Mouse (Mus musculus) neural tube, embryonic 10.5 days (tissue): Measurements from ENCODE around the gene Pdlim5.

Experiments
- DNase-seq: peaks from one replicate; pipeline ENCODE4 v3.0.0-alpha.2; 2017; ENCODE audit warnings: low spot score; ENCODE audit errors: extremely low spot score

Pdlim5 gene

DNA sequence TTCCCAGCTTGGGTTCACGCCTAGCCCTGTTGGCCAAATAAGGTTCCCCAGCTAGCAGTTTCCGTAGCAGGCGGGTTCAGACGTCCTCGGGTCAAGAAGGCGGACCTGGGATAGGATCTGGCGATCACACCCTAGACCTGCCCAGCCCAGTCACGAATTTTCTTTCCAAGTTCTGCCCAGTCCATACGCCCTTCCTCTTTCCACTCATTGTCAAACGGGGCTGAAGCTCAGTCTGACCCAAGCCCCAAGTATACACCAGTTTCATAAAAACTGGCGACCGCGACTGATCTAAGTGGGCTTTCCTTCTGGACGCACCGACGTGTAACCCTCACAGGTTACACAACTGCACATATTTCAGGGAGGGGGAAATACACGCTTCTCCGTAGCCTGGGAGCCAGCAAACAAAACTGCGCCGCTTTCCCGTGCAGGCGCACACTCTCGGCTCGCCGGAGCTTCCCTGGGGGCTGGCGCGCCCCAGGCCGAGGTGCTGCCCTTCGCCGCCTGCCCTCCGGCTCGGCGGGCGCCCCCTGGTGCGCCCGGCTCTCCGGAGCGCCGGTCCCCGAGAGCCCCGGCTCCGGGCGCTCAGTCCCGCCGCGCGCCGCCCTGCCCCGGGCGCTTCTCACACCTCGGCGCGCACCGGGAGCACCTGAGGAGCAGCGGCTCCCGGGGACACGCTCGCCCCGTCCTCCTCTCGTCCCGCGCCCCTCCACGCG is 544 bp downstream of the Pdlim5 start:
- peak; percentile 66 for DNase-seq

DNA sequence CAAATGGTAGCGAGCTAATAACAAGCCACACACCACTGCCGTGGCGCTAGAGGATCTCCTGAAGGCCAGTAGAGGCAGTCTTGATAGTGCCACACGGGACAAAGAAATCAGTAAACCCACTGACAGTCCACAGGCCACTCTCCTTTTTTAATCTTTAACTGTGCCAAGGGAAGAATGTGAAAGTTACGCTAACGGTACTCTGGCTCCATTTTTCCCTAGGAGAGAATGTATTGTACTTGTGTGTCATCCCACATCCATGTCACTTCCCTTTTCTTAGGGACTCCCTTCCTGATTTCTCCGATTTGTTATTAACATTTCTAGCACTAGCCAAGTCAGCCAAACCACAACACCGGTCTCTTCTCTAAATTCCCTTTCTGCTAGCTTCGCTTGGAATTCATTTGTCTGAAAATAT is 1.5 kb downstream of the Pdlim5 start:
- no peak for DNase-seq

DNA sequence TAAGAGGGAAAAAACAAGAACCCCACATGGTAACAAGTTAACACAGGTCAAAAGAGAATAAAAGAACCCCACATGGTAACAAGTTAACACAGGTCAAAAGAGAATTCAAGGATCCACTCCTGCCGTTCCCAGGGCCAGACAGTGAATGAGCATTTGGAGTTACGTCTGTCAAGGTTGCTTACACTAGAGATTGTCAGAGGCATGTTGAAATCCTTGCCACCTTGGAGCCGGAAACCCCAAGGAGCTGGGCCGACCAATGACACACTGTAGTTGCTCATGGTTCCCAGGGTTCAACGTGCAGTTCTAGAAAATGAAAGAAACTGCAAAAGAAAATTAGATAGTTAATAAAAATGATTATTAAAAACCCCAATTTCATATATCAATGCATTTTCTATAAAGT is 4.0 kb downstream of the Pdlim5 start:
- DNase-seq = no peak

DNA sequence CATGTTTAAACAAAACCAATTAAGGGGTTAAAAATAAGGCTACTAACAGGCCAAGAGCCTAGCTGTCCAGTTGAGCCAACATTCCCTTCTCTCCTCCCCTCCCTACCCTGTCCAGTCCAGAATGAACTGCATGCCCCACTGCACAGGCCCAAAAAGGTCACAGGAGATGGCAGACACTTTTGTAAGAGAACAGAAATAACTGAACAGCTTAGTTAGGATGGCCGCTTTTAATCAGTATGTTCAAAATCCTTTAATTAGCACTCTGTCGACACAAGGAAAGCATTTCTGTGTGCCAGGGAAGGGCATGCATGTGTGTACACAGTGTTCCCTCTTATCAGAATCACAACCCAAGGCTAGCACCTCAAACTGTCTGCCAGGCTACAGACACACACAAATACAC is 5.2 kb downstream of the Pdlim5 start:
- no peak for DNase-seq

DNA sequence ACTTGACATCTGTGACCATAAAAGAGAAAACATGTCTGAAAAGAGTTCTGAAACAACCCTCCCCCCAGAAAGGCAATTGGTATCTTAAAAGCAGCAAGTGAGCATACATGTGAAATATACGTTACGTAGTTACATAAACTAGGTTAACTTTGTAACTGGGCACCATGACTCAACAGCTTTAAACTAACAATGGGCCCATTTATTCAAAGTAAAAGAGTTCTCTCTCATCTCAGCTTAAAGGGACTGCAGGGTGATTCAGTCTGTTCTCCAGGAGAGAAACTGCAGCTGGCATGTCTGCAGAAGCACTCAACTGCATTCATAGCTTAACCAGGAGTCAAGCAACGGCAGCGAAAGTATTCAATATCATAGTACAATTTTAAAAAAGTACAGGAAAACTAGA is 7.3 kb downstream of the Pdlim5 start:
- no peak for DNase-seq

DNA sequence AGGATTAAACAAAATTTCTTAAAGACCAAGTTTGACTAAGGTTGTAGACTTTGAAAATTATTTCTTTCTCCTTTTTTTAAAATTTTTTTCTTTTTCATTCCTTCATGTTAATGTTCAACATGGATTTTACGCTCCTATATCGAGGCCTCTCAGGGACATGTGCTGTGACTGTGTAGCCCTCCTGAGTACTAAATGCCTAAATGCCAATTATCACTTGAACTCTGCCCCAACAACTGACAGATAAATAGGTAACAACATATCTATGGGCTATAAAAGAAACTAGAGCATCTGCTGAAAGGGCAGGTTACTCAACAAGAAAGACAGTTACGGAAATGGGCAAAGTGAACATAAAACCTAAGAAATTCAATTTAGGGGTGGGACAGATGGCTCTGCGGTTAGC is 9.0 kb downstream of the Pdlim5 start:
- DNase-seq = no peak

DNA sequence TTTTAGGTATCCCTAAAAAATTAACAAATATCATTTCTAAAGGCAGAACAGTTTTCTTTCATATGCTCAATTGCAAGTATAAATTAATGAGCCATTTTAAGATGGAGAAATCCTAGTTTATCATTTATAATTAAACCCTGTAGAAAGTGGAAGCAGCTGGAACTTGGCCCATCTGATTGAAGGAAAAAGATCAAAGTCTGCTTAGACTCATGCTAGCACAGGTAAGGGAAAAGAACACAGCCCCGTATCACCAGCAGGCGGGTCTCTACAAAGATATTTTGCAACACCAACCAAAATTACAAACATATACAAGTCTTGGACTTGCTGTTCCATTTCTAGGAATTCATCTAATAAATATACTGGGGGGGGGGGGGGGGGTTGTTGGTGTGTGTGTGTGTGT is 9.8 kb downstream of the Pdlim5 start:
- DNase-seq = no peak

DNA sequence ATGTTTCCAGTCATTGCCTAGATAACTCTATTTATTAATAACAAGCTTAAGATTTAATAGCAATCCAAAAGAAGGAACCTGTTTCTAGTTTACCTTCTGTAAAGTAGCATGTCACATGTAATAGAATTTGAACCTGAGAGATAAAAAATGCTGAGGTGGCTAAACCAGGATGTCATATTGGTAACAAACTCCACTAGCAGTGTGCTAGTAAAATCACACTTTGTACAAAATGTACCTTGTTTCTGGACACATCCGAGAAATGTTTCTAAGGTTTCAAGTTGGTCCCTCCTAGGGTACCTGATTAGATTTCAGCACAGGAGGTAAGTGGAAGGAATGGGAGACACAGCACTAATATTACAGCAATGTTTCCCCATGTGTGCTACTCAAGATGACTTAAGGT is 18.9 kb downstream of the Pdlim5 start:
- DNase-seq = no peak

DNA sequence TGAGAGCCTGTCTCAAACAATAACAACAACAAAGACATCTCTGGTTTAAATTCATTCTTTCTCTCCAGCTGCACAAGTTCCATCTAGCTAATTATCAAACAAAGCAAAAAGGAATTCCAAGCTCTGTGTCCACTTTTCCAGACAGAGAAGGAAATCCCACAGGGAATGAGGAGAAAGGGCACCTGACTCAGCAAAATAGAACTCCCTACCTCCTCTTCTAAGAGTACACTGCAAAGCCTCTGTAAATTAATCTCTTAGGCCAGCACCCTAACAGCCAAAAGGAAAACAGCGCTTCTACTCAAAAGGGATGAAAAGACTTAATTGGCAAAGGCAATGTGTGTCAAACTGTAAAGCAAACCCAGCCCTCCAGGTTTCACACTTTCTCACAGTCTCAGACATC is 20.4 kb downstream of the Pdlim5 start:
- no peak for DNase-seq

DNA sequence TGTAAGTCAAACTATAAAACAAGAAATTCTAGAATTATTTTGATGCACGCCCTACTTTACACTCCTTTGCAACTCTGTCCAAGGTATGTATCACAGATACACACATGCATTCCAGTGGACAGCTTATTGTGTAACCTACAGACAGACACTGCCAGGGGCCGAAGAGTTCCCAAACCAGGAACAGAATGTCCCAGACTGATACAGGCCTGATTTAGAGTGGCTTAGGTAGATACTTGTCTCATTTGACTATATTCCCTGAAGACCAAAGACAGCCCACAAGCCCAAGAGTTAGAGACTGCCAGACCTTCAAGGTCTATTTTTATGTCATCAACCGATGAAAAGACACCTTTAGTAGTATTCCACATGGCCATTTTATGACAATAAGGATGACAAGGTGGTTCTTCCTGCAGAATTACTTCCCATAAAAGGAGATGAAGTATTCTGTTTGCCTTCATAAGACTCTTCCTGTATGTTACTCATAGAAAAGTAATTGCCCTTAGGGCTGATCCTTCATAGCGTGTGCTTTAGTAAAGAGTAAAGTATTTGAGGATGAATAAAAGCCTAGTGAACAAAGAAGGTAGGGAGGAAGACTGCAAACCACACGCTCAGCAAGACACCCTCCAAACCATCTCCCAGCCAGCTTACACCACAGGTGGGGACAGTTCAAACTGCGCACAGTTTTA is 22.9 kb downstream of the Pdlim5 start:
- no peak for DNase-seq

DNA sequence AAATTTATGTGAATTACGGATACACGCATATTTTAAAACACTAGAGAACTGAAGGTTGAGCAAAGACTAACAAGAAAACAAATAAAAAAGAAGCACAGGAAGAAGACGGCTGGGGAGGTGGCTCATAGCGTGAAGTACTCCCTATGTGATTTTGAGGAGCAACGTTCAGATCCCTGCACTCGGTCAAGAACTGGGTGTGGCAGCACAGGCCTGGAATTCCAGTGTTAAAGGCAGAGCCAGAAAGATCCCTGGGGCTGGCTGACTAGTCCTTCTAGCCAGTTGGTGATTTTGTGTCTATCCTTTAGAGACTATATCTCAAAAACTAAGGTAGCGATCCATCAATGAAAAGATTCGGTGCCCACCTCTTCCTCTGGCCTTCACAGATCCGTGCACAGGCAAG is 27.1 kb downstream of the Pdlim5 start:
- no peak for DNase-seq

DNA sequence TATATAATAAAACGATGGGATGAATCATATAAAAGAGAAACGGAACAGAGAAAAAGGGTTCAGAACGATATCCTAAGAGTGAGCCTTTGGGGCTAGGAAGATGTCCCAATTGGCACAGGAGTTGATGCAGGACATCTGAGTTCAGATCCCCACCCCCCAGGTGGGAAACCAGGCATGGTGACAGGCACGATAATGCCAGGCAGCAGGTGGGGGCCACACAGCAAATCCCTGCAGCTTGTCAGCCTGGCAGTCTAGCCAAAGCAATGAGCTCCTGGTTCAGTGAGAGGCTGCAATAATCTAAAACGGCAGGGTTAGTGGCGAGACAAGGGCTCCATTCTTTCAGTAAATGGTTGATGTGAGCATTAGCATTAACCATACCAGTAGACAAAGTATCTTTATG is 33.4 kb downstream of the Pdlim5 start:
- DNase-seq = no peak

DNA sequence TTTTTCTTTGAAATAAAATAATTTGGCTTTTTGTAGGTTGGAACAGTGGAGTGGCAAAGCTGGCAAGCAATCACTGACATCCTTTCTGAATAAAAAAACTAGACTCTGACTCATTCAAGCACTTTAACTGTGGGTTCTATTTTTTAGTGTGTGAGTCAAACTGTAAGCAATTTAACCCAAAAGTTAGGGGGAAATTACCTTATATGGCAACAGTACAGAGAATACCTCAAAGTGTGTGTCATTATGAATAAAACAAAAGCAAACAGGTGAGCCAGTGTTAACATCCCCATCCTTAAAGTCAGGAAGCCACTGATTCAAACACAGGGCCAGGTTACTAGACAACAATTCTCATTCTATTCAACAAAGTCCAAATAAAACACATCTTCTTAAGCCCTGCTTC is 36.5 kb downstream of the Pdlim5 start:
- DNase-seq = no peak

DNA sequence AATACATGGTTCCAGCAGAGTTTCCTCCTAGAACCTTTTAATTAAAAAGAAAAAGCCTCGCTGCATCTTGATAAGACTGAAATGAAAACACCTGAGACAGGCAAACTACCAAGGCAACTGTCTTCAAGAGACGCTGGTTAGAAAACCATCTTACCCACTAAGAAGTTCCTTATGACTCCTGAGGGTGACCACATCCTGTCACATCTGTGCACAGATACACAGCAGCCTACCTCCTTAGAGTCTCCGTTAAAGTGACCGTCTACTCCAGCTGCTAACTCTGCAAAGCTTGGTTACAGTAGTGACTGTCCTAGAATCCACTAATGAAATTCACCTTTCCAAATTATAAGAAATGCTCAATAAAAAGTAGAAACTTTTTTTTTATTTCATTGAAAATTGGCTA is 38.8 kb downstream of the Pdlim5 start:
- DNase-seq = no peak

DNA sequence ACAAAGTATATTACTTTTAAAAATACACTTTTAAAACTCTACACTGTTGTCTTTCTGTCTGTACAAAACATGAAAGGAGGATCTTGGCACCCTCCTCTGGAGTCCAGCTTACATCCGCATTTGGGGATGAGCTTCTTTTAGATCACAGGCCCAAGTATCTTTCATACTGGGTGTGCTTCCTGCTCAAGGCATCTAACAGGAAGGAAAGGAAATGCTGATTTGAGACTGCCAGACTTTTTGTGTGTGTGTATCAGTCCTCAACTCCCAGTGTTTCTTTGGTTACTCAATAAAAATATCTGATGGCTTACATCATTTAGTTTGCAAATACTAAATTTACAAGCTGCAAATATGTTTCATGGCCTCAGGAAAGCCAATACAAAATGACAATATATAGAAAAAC is 42.3 kb downstream of the Pdlim5 start:
- no peak for DNase-seq

DNA sequence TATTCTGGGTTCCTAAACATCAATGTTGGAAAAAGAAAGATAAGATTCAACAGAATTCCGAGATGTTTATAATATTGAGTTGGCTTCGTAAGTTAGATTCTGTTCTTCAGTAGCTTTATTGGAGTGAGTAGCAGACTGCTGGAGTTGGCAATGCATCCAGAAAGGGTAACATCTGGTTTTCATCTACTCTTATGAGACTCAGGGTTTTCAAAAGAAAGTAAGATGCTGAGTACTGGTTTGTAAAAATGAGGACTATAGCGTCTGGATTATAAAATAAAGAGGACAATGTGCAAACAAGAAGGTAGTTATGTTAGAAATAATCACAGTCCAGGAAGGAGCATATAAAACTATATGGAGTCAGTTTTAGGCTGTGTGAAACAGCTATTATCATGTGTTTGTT is 45.0 kb downstream of the Pdlim5 start:
- DNase-seq = no peak

DNA sequence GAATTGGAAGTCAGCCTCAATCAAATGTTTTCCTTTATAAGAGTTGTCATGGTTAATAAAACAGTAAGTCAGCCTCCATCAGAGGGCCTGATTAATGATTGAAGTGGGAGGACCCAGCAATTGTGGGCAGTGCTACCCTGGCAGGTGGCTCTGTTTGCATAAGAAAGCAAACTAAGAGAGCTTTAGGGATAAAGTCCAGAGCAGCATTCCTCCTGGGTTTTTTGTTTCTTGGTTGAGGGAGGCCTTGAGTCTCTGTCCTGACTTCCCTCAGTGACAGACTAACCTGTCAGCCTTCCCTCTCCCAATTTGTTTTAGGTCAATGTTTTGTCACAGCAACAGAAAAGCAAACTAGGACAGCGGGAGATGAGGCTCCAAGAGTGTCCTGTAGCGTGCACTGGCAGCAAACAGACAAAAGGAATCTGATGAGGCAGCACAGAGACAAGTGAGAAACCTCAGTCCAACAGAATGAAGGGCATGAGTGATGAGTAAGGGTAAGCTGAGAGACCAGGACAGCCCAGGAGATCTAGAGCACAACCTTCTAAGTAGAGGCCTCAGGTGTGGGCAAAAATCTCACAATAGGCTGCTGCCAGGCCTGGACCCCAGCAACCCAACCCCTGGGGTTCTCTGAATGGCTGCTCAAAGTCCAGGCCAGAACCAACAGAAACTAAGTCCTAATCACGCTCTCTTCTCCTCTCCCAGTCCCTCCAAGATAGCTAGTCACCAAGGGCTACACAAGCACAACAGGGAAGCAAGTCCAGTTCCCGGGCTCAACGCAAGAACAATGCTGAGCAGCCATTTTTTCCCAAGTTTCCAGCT is 46.5 kb downstream of the Pdlim5 start:
- no peak for DNase-seq

DNA sequence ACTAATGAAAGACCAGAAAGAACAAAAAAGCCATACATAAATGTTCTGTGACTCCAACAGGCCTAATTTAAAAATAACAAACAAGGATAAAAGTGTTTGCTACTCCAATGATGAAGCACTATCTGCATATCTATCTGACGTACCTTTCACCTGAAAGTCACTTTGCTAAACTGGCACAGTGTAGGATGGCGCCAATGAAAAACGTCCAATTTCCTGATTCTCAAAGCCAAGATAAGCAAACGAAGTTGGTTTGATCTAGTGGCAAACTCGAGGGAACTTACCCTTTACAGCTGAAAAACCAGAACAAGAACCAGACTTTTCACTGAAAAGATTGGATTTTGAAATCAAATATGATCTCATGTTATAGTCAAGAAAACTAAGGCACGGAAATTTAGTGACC is 49.2 kb downstream of the Pdlim5 start:
- DNase-seq = no peak

DNA sequence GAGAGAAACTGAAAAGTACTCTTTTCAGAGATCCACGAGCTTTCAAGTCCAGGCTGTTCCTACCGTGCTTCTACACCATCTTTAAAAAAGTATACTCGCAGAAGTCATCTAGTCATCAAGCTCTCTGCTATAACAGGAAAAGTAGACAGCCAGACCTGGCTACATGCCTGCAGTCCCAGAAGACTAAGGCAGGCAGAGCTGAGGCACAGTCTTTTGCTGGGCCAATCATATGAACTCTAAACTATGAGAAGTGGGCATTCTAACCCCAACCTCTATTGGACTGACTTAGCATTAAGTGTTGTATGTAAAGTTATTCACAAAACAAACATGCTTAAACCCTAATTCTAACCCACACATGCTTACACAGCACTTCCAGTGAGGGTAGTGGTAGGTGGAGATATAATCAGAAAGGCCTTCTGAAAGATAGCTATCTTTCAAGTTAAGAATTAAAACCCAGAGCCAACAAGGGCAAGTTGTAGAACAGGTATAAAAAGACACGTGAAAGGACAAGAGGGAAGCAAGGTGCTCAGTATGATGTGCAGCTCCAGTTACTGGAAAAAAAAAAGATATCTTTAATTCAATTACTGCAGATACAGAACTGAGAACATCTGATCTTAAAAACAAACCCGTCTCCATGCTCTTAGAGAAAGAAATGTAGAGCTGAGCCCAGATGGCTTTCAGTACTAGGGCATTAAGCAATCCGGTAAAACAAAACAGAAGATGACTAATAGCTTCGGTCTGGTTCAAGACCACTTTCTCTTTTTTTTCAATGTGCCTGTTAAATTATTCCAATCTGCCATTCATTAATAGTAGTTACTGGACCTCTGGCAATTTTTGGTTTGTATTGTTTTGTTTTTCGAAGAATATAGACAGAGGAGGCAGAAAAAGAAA is 50.0 kb downstream of the Pdlim5 start:
- DNase-seq = no peak

DNA sequence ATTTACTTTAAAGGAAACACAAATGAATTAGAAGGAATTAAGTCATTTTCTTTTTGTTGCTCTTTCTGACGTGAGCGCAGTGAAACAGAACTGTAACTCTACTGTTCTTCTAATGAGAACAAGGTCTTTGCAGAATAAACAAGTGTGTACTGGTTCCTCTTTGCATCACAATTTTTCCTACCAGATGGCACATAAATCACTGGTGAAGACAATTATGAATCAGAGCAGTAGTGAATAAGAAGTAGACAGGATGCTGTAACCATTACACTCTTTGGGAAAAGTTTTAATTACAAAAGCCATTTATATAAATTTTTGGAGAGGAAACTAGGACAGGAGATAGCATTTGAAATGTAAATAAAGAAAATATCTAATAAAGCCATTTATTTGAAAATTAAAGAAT is 51.7 kb downstream of the Pdlim5 start:
- no peak for DNase-seq

DNA sequence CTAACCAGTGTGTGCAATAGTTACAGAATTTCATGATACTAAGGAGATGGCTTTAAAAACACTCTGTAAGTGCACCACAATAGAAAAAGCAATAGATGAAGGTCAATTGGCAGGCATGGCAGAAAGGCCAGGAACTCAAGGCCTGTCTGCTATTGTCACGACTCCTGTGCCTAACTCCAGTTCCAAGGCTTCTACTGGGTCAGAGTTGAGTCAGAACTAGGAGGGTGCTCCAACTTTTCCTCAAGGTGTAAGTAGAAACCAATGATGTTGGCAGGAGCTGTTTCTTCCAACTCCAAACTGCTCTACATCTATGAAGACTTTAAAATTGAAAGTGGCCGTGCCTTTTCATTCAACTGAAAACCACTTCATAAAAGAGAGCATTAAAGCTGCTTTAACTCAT is 54.8 kb downstream of the Pdlim5 start:
- DNase-seq = no peak
